Mouse (Mus musculus): ENCODE measurements around the gene Wdr83.

- TF ChIP-seq POLR2A (IDR thresholded peaks at IDR 0.05; ENCODE audit: borderline replicate concordance, insufficient read depth, low read length) (no peak), CTCF (IDR thresholded peaks at IDR 0.05; ENCODE audit: borderline replicate concordance, insufficient read depth, low read depth, low read length) (no peak)
Measured at GRCm38 (mm10) chr8:85090856-85091255, 9.8 kb upstream of the Wdr83 start.
